8 mouse cellular contexts compared by ENCODE assay signal in the genomic region with DNA sequence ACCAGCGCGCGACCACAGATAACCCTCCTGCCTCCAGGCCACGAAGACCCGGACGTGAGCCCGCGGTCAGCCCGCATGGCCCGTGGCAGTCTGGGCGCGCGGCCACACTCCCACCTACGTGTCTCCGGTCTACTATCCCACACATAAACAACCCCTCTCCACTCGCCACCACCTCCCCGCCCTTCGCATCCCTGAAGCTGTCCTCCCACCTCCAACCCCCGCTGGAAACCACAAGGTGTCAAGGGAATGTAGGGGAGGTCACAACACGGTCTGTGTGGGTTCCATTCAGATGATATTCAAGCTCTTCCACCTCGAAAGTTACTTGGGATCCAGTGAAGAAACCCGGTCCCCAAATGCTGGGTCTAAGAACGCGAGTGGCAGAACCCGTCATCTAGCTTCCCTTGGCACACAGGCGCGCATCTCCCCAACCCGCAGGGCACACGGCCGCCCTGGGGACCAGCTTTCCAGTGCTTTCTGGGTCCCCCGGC. TPM values are rescaled to one million over a fixed set of nuclear protein-coding genes. Genes with fewer than 3 reads are reported as not detected.
DNase-seq lines count a peak whose midpoint lies in the region; ATAC-seq and TF ChIP-seq lines count a peak whose summit lies in the region.

No protein-coding gene starts in this region.

- DNase-seq in lung, adult 2 months = peak; percentile 33
- no peak for DNase-seq in lung, postnatal 14 days
- peak; percentile 54 for DNase-seq in cerebellum, adult 8-10 months
- peak; percentile 64 for DNase-seq in forebrain, postnatal 0 days
- DNase-seq in kidney, postnatal 0 days (ENCODE audit: low spot score) = peak; percentile 22
- DNase-seq in MN1 (ENCODE audit: low spot score) = no peak
- no peak for DNase-seq in frontal cortex, postnatal 14 days (ENCODE audit: low spot score in 2 of 2)

- 1% methylated on average over 31 of the region's 31 CpGs for WGBS in lung, adult 2 months
- 3% methylated on average over 31 of the region's 31 CpGs for WGBS in forebrain, postnatal 0 days
- under 1% methylated on average over 31 of the region's 31 CpGs for WGBS in kidney, postnatal 0 days
- WGBS in midbrain, embryonic 13.5 days = under 1% methylated on average over 31 of the region's 31 CpGs

- H3K9me3 ChIP-seq in forebrain, postnatal 0 days (ENCODE audit: low read length) = no peaks in the 10 kb centered on the region
- H3K9me3 ChIP-seq in kidney, postnatal 0 days (replicated peaks; ENCODE audit: low read length) = no peaks in the 10 kb centered on the region
- H3K9me3 ChIP-seq in midbrain, embryonic 13.5 days = no peaks in the 10 kb centered on the region

- no peak for TF ChIP-seq POLR2A in lung, adult 2 months (IDR thresholded peaks at IDR 0.05; ENCODE audit: borderline replicate concordance, extremely low read depth, low read depth, low read length)

- peak overlapping the region; percentile 96 for H3K27ac ChIP-seq in forebrain, postnatal 0 days (ENCODE audit: low read depth, low read length)
- no peak overlapping the region for H3K27ac ChIP-seq in kidney, postnatal 0 days
- peak overlapping the region; percentile 96 for H3K27ac ChIP-seq in midbrain, embryonic 13.5 days

- H3K27me3 ChIP-seq in forebrain, postnatal 0 days (ENCODE audit: insufficient read depth, low read length) = no peaks in the 10 kb centered on the region
- peaks cover 3% of the 10 kb centered on the region for H3K27me3 ChIP-seq in kidney, postnatal 0 days (ENCODE audit: insufficient read depth, low read length)
- H3K27me3 ChIP-seq in midbrain, embryonic 13.5 days = peaks cover 28% of the 10 kb centered on the region

- 0 out of 2 replicates have a peak, but pooled peaks cover 2% of the 10 kb centered on the region for H3K4me1 ChIP-seq in lung, adult 2 months (ENCODE audit: control insufficient read depth, insufficient read depth, low read length)
- H3K4me1 ChIP-seq in forebrain, postnatal 0 days (ENCODE audit: insufficient read depth) = peaks cover 5% of the 10 kb centered on the region
- peaks cover 19% of the 10 kb centered on the region; the same call in 1 of the 2 replicates for H3K4me1 ChIP-seq in kidney, postnatal 0 days (replicated peaks; ENCODE audit: insufficient read depth, low read length)
- peaks cover 54% of the 10 kb centered on the region for H3K4me1 ChIP-seq in midbrain, embryonic 13.5 days (replicated peaks)

- no peak for TF ChIP-seq CTCF in lung, adult 2 months (IDR thresholded peaks at IDR 0.05; ENCODE audit: insufficient read depth, low read length)
- TF ChIP-seq CTCF in forebrain, postnatal 0 days (IDR thresholded peaks at IDR 0.05; ENCODE audit: low read depth) = no peak
- TF ChIP-seq CTCF in kidney, postnatal 0 days (IDR thresholded peaks at IDR 0.05; ENCODE audit: low read depth) = no peak

- no peaks in the 10 kb centered on the region for H3K36me3 ChIP-seq in forebrain, postnatal 0 days (ENCODE audit: insufficient read depth)
- no peaks in the 10 kb centered on the region for H3K36me3 ChIP-seq in kidney, postnatal 0 days (ENCODE audit: insufficient read depth, low read length)
- no peaks in the 10 kb centered on the region for H3K36me3 ChIP-seq in midbrain, embryonic 13.5 days

- no peak; the same call in 1 of the 2 replicates for ATAC-seq in forebrain, postnatal 0 days
- peak; percentile 6; the same call in 1 of the 2 replicates for ATAC-seq in kidney, postnatal 0 days (replicated peaks; ENCODE audit: low FRiP score, low read depth)
- peak; percentile 12 for ATAC-seq in midbrain, embryonic 13.5 days

- H3K4me3 ChIP-seq in lung, adult 2 months (replicated peaks; ENCODE audit: extremely low read depth, low read depth, low read length) = peak overlapping the region; percentile 62
- peak overlapping the region; percentile 93 for H3K4me3 ChIP-seq in forebrain, postnatal 0 days (ENCODE audit: low read depth, low read length)
- H3K4me3 ChIP-seq in kidney, postnatal 0 days (replicated peaks; ENCODE audit: low read depth, low read length) = peak overlapping the region; percentile 77
- H3K4me3 ChIP-seq in midbrain, embryonic 13.5 days (replicated peaks) = peak overlapping the region; percentile 92

- peak overlapping the region; percentile 95 for H3K9ac ChIP-seq in forebrain, postnatal 0 days
- peak overlapping the region; percentile 53 for H3K9ac ChIP-seq in kidney, postnatal 0 days (ENCODE audit: low read depth, low read length)
- H3K9ac ChIP-seq in midbrain, embryonic 13.5 days (replicated peaks) = peak overlapping the region; percentile 96

- H3K4me2 ChIP-seq in forebrain, postnatal 0 days (ENCODE audit: low read depth) = peak overlapping the region; percentile 71
- H3K4me2 ChIP-seq in kidney, postnatal 0 days (ENCODE audit: low read length) = peak overlapping the region; percentile 100
- H3K4me2 ChIP-seq in midbrain, embryonic 13.5 days (replicated peaks) = peak overlapping the region; percentile 98

RNA-seq across cellular contexts. Expression of gene Klhl29, which starts 1.2 kb away (rescaled TPM):
- 4.6 and 6.1 TPM in 2 replicates for polyA plus RNA-seq in lung, adult 2 months (2012; rRNA removed)
- total RNA-seq in forebrain, postnatal 0 days (2014; rRNA removed) = 8.2 and 9.6 TPM in 2 replicates
- polyA plus RNA-seq in forebrain, postnatal 0 days (2015; fragmentation: Nextera tagmentation; extraction: Ambion mirVana) = 2.0 and 2.7 TPM in 2 replicates
- 0.30 and 0.40 TPM in 2 replicates for polyA plus RNA-seq in kidney, postnatal 0 days (2015; fragmentation: Nextera tagmentation; extraction: Ambion mirVana)
- 3.3 and 4.0 TPM in 2 replicates for polyA plus RNA-seq in midbrain, embryonic 13.5 days (2015; fragmentation: Nextera tagmentation; extraction: Ambion mirVana)

Comparison
In these comparisons a context has a peak if more than half of its experiments do, and no peak if none do; other contexts are left out.
1. DNase-seq: peak in lung, adult 2 months (single experiment), cerebellum, adult 8-10 months (single experiment), forebrain, postnatal 0 days (single experiment) and kidney, postnatal 0 days (single experiment); none in lung, postnatal 14 days (single experiment), MN1 (single experiment) and frontal cortex, postnatal 14 days (0 of 2).
2. Peak in every context shown above with its lines, with median percentiles within 50 percentile points of each other: H3K4me3 ChIP-seq, H3K4me2 ChIP-seq and H3K9ac ChIP-seq.